Mouse (Mus musculus): ENCODE data around the gene Inf2. TPM values are rescaled to one million over a fixed set of nuclear protein-coding genes. Genes with fewer than 3 reads are reported as not detected.
A peak's percentile ranks its signal among the peaks of the same experiment; 100 is the strongest.

Gene Inf2
- polyA plus RNA-seq, 1 experiment from 2014 or later: 2.6 TPM

GRCm38 (mm10) chr12:112616668-112617067, 28.1 kb downstream of the Inf2 start:
- Histone ChIP-seq H3K9ac (ENCODE audit: low read depth, low read length) (no peak overlapping the region), H3K27ac (ENCODE audit: low read length) (no peak overlapping the region), H3K9me3 (ENCODE audit: control insufficient read depth, low read length) (no peaks in the 10 kb centered on the region), H3K27me3 (replicated peaks; ENCODE audit: control insufficient read depth, insufficient read depth, low read length) (0 out of 2 replicates have a peak, but pooled peaks cover 4% of the 10 kb centered on the region), H3K4me1 (ENCODE audit: control insufficient read depth, insufficient read depth, low read length) (peaks cover 18% of the 10 kb centered on the region), H3K4me3 (ENCODE audit: low read length) (no peak overlapping the region), H3K4me2 (ENCODE audit: low read depth, low read length) (no peak overlapping the region), H3K36me3 (ENCODE audit: control insufficient read depth, insufficient read depth, low read length) (no peaks in the 10 kb centered on the region)
- ATAC-seq: no peak
- 49% methylated on average over 9 of the region's 9 CpGs for WGBS

GRCm38 (mm10) chr12:112617184-112617583, 28.6 kb downstream of the Inf2 start:
- Histone ChIP-seq H3K27ac (ENCODE audit: low read length) (no peak overlapping the region), H3K36me3 (ENCODE audit: control insufficient read depth, insufficient read depth, low read length) (no peaks in the 10 kb centered on the region), H3K4me3 (ENCODE audit: low read length) (no peak overlapping the region), H3K27me3 (replicated peaks; ENCODE audit: control insufficient read depth, insufficient read depth, low read length) (0 out of 2 replicates have a peak, but pooled peaks cover 4% of the 10 kb centered on the region), H3K9me3 (ENCODE audit: control insufficient read depth, low read length) (no peaks in the 10 kb centered on the region), H3K9ac (ENCODE audit: low read depth, low read length) (no peak overlapping the region), H3K4me1 (ENCODE audit: control insufficient read depth, insufficient read depth, low read length) (peaks cover 18% of the 10 kb centered on the region), H3K4me2 (ENCODE audit: low read depth, low read length) (no peak overlapping the region)
- ATAC-seq: no peak
- WGBS: 78% methylated on average over 11 of the region's 11 CpGs

- WGBS: 21% methylated on average over 8 of the region's 8 CpGs
- H3K27ac ChIP-seq (ENCODE audit: low read length): no peak overlapping the region
Observed at GRCm38 (mm10) chr12:112617898-112618380, 29.4 kb downstream of the Inf2 start.

GRCm38 (mm10) chr12:112618981-112619685, 30.5 kb downstream of the Inf2 start:
- H3K36me3 ChIP-seq (ENCODE audit: control insufficient read depth, insufficient read depth, low read length): no peaks in the 10 kb centered on the region
- WGBS: 29% methylated on average over 13 of the region's 13 CpGs
- H3K4me2 ChIP-seq (ENCODE audit: low read depth, low read length): peak overlapping the region; percentile 99
- peak overlapping the region; percentile 60 for H3K4me3 ChIP-seq (ENCODE audit: low read length)
- ATAC-seq: peak; percentile 9; the same call in 1 of the 2 replicates
- peak overlapping the region; percentile 75 for H3K9ac ChIP-seq (ENCODE audit: low read depth, low read length)
- H3K9me3 ChIP-seq (ENCODE audit: control insufficient read depth, low read length): no peaks in the 10 kb centered on the region
- no peak overlapping the region for H3K27ac ChIP-seq (ENCODE audit: low read length)
- peaks cover 25% of the 10 kb centered on the region for H3K4me1 ChIP-seq (ENCODE audit: control insufficient read depth, insufficient read depth, low read length)
- 0 out of 2 replicates have a peak, but pooled peaks cover 4% of the 10 kb centered on the region for H3K27me3 ChIP-seq (replicated peaks; ENCODE audit: control insufficient read depth, insufficient read depth, low read length)

More at GRCm38 (mm10) chr12:112617898-112618380, 29.4 kb downstream of the Inf2 start:
- Histone ChIP-seq H3K27me3 (replicated peaks; ENCODE audit: control insufficient read depth, insufficient read depth, low read length) (0 out of 2 replicates have a peak, but pooled peaks cover 4% of the 10 kb centered on the region), H3K4me2 (ENCODE audit: low read depth, low read length) (no peak overlapping the region), H3K4me1 (ENCODE audit: control insufficient read depth, insufficient read depth, low read length) (peaks cover 18% of the 10 kb centered on the region), H3K9ac (ENCODE audit: low read depth, low read length) (no peak overlapping the region), H3K4me3 (ENCODE audit: low read length) (no peak overlapping the region), H3K36me3 (ENCODE audit: control insufficient read depth, insufficient read depth, low read length) (no peaks in the 10 kb centered on the region), H3K9me3 (ENCODE audit: control insufficient read depth, low read length) (no peaks in the 10 kb centered on the region)
- ATAC-seq: peak; percentile 39

GRCm38 (mm10) chr12:112619686-112620353, 31.2 kb downstream of the Inf2 start, which contains the start of gene Adssl1:
Gene Adssl1, plus strand, starts transcription at chr12:112620045.
- Histone ChIP-seq H3K27me3 (replicated peaks; ENCODE audit: control insufficient read depth, insufficient read depth, low read length) (0 out of 2 replicates have a peak, but pooled peaks cover 4% of the 10 kb centered on the region), H3K27ac (ENCODE audit: low read length) (no peak within 1 kb of the TSS), H3K4me1 (ENCODE audit: control insufficient read depth, insufficient read depth, low read length) (peaks cover 25% of the 10 kb centered on the region), H3K4me2 (ENCODE audit: low read depth, low read length) (peak within 1 kb of the TSS; percentile 99), H3K4me3 (ENCODE audit: low read length) (peak within 1 kb of the TSS; percentile 60), H3K9ac (ENCODE audit: low read depth, low read length) (peak within 1 kb of the TSS; percentile 75), H3K36me3 (ENCODE audit: control insufficient read depth, insufficient read depth, low read length) (no peaks in the 10 kb centered on the region), H3K9me3 (ENCODE audit: control insufficient read depth, low read length) (no peaks in the 10 kb centered on the region)
- peak; percentile 74 for ATAC-seq
- under 1% methylated on average over 56 of the region's 56 CpGs for WGBS

- Histone ChIP-seq H3K4me1 (ENCODE audit: control insufficient read depth, insufficient read depth, low read length) (peaks cover 25% of the 10 kb centered on the region), H3K9ac (ENCODE audit: low read depth, low read length) (peak overlapping the region; percentile 75), H3K27me3 (replicated peaks; ENCODE audit: control insufficient read depth, insufficient read depth, low read length) (0 out of 2 replicates have a peak, but pooled peaks cover 4% of the 10 kb centered on the region), H3K4me3 (ENCODE audit: low read length) (peak overlapping the region; percentile 60), H3K9me3 (ENCODE audit: control insufficient read depth, low read length) (no peaks in the 10 kb centered on the region), H3K4me2 (ENCODE audit: low read depth, low read length) (peak overlapping the region; percentile 99), H3K27ac (ENCODE audit: low read length) (no peak overlapping the region), H3K36me3 (ENCODE audit: control insufficient read depth, insufficient read depth, low read length) (no peaks in the 10 kb centered on the region)
- no peak for ATAC-seq
- WGBS: 18% methylated on average over 16 of the region's 16 CpGs
Observed at GRCm38 (mm10) chr12:112620354-112621061, 31.9 kb downstream of the Inf2 start.

- H3K9me3 ChIP-seq (ENCODE audit: control insufficient read depth, low read length): no peaks in the 10 kb centered on the region
- H3K4me2 ChIP-seq (ENCODE audit: low read depth, low read length): no peak overlapping the region
- WGBS: 84% methylated on average over 3 of the region's 3 CpGs
- H3K27ac ChIP-seq (ENCODE audit: low read length): no peak overlapping the region
- H3K4me1 ChIP-seq (ENCODE audit: control insufficient read depth, insufficient read depth, low read length): peaks cover 33% of the 10 kb centered on the region
- H3K36me3 ChIP-seq (ENCODE audit: control insufficient read depth, insufficient read depth, low read length): no peaks in the 10 kb centered on the region
- no peak overlapping the region for H3K9ac ChIP-seq (ENCODE audit: low read depth, low read length)
- H3K27me3 ChIP-seq (replicated peaks; ENCODE audit: control insufficient read depth, insufficient read depth, low read length): 0 out of 2 replicates have a peak, but pooled peaks cover 4% of the 10 kb centered on the region
- H3K4me3 ChIP-seq (ENCODE audit: low read length): no peak overlapping the region
- ATAC-seq: no peak
Observed at GRCm38 (mm10) chr12:112621900-112622299, 33.3 kb downstream of the Inf2 start.

GRCm38 (mm10) chr12:112623742-112624141, 35.2 kb downstream of the Inf2 start:
- H3K27me3 ChIP-seq (replicated peaks; ENCODE audit: control insufficient read depth, insufficient read depth, low read length): 0 out of 2 replicates have a peak, but pooled peaks cover 4% of the 10 kb centered on the region
- 20% methylated on average over 2 of the region's 2 CpGs for WGBS
- peaks cover 34% of the 10 kb centered on the region for H3K4me1 ChIP-seq (ENCODE audit: control insufficient read depth, insufficient read depth, low read length)
- H3K36me3 ChIP-seq (ENCODE audit: control insufficient read depth, insufficient read depth, low read length): no peaks in the 10 kb centered on the region
- no peak overlapping the region for H3K4me3 ChIP-seq (ENCODE audit: low read length)
- 0 out of 2 replicates have a peak overlapping the region, but pooled peaks have one; percentile 10 for H3K9ac ChIP-seq (ENCODE audit: low read depth, low read length)
- no peaks in the 10 kb centered on the region for H3K9me3 ChIP-seq (ENCODE audit: control insufficient read depth, low read length)
- peak; percentile 26; the same call in 1 of the 2 replicates for ATAC-seq
- H3K27ac ChIP-seq (ENCODE audit: low read length): no peak overlapping the region
- no peak overlapping the region for H3K4me2 ChIP-seq (ENCODE audit: low read depth, low read length)

- H3K9ac ChIP-seq (ENCODE audit: low read depth, low read length): no peak overlapping the region
- H3K9me3 ChIP-seq (ENCODE audit: control insufficient read depth, low read length): no peaks in the 10 kb centered on the region
- H3K4me3 ChIP-seq (ENCODE audit: low read length): no peak overlapping the region
- WGBS: 83% methylated on average over 4 of the region's 4 CpGs
- H3K36me3 ChIP-seq (ENCODE audit: control insufficient read depth, insufficient read depth, low read length): no peaks in the 10 kb centered on the region
- 0 out of 2 replicates have a peak, but pooled peaks cover 4% of the 10 kb centered on the region for H3K27me3 ChIP-seq (replicated peaks; ENCODE audit: control insufficient read depth, insufficient read depth, low read length)
- ATAC-seq: no peak
- H3K27ac ChIP-seq (ENCODE audit: low read length): no peak overlapping the region
- peaks cover 30% of the 10 kb centered on the region for H3K4me1 ChIP-seq (ENCODE audit: control insufficient read depth, insufficient read depth, low read length)
- H3K4me2 ChIP-seq (ENCODE audit: low read depth, low read length): no peak overlapping the region
Observed at GRCm38 (mm10) chr12:112625700-112626099, 37.1 kb downstream of the Inf2 start.
